Mouse (Mus musculus) cerebellum, postnatal 25 days (tissue): ENCODE data around the gene Zbtb4.
A peak's percentile ranks its signal among the peaks of the same experiment; 100 is the strongest.
"Not testable (repeated sequence)": the region's sequence is repeated elsewhere in the genome, so short reads cannot be mapped to it uniquely, and the experiment has no call there.

ENCODE experiments used
- DNase-seq, 2 experiments: peaks; one replicate each; pipeline ENCODE4 v3.0.0; 2021; ENCODE audit warnings: mixed read lengths in 2 of 2

The Zbtb4 gene

GRCm38 (mm10) chr11:69765221-69766125 lies at the start of gene Zbtb4:
TSS of gene Zbtb4 (plus strand) at chr11:69765912.
- peak; percentile 70 to 80 for DNase-seq

DNA sequence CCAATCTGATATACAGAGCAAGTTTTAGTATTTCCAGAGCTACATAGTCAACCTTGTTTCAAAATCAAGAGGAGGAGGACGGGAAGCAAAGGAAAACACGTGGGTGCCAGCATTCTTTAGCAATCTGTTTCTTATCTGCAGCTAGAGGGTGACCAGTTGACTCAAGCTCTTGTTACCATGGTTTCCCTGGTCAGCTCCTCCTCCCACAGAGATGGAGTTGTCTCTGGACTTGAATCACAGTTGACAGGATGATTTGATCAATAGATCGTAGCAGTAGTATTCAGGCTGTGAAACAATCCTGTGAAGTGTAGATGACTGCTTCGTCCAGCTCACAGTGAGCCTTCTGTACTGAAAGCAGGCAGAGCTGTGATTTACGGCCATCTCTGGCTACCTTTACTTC lies 49.8 kb upstream of the Zbtb4 start:
- no peak for DNase-seq

- DNase-seq, result no peak
Measured at GRCm38 (mm10) chr11:69716953-69717352, 48.8 kb upstream of the Zbtb4 start.

GRCm38 (mm10) chr11:69718661-69719060 lies 47.1 kb upstream of the Zbtb4 start:
- DNase-seq, result no peak

GRCm38 (mm10) chr11:69719423-69719822 lies 46.3 kb upstream of the Zbtb4 start:
- DNase-seq, result no peak

GRCm38 (mm10) chr11:69720852-69721251 lies 44.9 kb upstream of the Zbtb4 start:
- no peak for DNase-seq

DNA sequence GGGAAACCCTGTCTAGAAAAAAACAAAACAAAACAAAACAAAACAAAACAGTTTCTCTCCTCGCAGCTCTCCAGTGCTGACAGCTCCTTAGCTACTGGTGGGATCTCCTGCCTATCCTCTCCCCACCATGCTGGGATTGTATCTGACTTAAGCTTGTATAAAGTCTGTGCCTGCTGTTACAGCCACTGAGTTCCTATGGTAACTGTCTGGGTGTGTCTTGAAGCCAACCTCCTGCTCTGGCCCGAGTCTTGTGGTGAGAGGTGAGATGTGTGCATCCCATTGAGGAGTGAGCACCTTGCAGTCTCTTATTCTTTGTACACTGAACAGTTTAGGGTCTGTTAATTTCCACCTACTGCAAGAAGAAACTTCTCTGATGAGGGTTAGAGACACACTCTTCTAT lies 42.6 kb upstream of the Zbtb4 start:
- DNase-seq, result no peak

DNA sequence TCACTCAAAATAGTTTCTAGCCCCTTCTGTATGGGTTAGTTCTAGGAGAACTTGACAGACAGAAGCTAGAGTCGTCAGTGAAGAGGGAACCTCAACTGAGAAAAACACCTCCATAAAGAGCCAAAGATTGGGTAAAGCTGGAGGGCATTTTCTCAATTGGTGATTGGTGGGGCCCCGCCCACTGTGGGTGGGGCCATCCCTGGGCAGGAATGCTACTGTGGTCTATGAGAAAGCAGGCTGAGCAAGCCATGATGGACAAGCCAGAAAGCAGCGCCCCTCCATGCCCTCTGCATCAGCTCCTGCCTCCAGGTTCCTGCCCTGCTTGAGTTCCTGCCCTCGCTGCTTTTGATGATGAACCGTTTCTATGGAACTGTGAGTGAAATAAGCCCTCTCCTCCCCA lies 39.8 kb upstream of the Zbtb4 start:
- no peak for DNase-seq

GRCm38 (mm10) chr11:69729063-69729462 lies 36.6 kb upstream of the Zbtb4 start:
- DNase-seq, result peak; percentile 51 to 75

DNA sequence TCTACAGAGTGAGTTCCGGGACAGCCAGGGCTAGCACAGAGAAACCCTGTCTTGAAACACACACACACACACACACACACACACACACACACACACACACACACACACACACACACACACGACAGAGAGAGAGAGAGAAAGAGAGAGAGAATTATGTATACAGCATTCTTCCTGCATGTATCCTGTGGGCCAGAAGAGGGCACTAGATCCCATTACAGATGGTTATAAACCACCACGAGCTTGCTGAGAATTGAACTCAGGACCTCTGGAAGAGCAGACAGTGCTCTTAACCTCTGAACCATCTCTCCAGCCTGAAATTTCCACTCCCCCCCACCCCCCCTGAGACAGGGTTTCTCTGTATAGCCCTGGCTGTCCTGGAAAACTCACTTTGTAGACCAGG lies 34.3 kb upstream of the Zbtb4 start:
- DNase-seq, result not testable (repeated sequence)

DNA sequence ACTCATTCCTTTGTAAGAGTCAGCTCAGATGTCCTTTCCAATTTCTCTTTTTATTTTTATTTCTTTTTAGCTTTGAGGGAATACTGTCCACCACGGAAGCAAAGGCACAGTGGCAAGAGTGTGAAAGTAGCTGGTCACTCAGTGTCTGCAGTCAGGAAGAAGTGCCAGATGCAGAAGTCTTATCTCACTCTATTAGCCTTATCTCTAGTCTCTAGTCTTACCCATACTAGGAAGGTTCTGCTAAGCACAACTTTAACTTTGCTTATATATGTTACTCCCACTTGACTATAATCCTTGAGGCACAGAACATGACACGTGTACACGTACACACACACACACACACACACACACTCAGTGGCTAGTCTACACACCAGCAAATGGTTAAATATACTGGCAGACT lies 14.1 kb upstream of the Zbtb4 start:
- DNase-seq, result no peak

DNA sequence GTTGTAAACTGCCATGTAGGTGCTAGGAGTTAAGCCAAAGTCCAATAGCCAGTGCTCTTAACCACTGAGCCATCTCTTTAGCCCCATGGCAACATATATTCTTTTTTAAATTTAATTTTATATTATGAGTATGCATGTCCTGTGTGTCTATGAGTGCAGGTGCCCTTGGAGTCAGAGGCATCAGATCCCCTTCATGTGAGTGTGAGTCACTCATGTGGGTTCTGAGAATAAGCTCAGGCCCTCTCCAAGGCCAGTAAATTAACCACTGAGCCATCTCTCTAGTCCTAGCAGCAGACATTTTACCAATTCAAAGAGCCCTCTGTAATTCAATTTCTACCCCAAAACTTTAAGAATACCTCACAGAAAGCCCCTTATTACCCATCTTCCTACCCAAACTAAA lies 13.0 kb upstream of the Zbtb4 start:
- DNase-seq, result no peak

- DNase-seq, result no peak
Measured at GRCm38 (mm10) chr11:69754233-69754632, 11.5 kb upstream of the Zbtb4 start.

- peak in 1 of 2 experiments; percentile 63 for DNase-seq
Measured at GRCm38 (mm10) chr11:69754701-69755100, 11.0 kb upstream of the Zbtb4 start.

DNA sequence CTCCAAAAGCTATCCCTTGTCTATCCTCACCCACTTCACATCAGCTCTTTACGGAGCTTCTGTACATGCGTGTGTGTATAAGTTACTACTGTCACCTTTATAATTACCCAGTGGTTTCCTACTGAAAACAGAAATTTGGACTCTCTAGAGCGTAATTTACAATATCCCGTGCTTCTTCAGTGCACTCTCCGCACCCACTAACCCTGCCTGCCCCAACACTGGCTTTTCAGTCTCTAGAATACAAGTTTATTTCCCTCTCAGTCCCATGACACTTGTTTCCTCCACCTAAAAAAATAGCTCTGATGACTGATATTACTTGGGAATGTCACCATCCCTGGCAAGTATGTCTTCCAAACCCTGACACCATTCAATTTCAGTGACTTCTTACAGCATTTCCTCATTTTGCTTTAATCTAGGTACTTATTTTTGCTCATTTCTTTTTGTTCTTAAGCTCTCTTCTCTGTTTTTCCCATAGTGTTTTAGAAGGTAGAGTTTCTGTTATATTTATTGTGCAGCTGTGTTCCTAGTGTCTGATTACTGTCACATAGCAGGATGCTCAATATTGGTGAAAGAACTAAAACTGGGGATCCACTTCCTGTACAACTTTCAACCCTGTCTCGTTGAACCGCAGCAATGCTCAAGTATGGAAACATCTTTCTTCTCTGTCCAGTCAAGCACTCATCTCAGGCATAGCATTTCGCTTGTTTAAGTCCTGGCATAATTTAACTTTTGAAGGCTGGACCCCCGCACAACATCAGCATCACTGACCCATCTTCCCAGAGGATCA lies 8.2 kb upstream of the Zbtb4 start:
- no peak for DNase-seq

- peak; percentile 99 for DNase-seq
Measured at GRCm38 (mm10) chr11:69758090-69758456, 7.6 kb upstream of the Zbtb4 start.

DNA sequence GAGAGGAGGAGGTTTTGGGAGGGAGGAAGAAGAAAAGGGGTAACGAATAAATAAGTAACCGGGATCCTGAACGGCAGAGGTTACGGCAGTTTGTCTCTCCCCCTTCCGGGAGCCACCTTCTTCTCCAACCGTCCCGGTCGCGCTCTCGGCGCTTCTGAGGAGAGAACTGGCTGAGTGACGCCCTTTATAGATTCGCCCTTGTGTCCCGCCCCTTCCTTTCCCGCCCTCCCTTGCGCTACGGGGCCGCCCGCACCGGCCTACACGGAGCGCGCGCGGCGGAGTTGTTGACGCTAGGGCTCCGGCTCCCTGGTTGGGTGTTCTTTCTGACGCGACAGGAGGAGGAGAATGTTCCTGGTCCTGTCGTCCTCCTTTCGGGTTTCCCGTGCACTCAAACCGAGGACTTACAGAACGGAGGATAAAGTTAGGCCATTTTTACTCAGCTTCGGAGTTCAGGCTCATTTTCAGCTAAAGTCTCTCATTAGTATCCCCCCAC lies 7.2 kb upstream of the Zbtb4 start, which contains the start of gene Polr2a:
Polr2a (minus strand) TSS at position 160 of the 493 bp plus-strand sequence.
- peak; percentile 98 to 99 for DNase-seq

DNA sequence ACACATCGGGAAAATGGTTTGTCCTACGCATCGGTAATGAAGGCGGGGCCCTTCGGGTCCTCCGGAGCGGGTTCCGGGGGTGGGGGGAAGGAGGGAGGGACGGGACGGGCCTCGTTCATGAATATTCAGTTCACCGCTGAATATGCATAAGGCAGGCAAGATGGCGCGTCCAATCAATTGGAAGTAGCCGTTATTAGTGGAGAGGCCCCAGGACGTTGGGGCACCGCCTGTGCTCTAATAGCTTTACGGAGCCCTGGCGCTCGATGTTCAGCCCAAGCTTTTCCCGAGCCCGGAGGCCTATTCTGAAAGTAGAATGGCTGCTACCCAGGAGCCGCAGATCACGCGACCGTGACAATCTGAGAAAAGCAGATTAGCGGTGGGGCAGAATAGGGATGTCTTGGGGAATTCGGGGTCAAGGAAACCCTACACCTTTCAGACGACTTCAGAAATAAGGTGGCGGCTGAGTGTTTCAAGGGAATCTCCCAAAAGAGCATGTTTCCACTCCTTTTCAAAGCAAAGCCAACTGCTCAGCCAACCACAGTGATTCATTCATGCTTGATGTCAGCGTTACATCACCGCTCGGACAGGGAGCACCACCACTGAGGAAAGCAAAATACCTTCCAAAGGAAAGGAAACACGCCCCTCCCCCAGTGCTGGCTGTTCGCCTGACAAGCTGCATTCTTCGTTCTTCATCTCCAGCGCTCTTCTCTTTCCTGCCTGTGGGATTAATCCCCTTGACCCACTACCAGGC lies 6.6 kb upstream of the Zbtb4 start:
- DNase-seq, result peak; percentile 90 to 94

DNA sequence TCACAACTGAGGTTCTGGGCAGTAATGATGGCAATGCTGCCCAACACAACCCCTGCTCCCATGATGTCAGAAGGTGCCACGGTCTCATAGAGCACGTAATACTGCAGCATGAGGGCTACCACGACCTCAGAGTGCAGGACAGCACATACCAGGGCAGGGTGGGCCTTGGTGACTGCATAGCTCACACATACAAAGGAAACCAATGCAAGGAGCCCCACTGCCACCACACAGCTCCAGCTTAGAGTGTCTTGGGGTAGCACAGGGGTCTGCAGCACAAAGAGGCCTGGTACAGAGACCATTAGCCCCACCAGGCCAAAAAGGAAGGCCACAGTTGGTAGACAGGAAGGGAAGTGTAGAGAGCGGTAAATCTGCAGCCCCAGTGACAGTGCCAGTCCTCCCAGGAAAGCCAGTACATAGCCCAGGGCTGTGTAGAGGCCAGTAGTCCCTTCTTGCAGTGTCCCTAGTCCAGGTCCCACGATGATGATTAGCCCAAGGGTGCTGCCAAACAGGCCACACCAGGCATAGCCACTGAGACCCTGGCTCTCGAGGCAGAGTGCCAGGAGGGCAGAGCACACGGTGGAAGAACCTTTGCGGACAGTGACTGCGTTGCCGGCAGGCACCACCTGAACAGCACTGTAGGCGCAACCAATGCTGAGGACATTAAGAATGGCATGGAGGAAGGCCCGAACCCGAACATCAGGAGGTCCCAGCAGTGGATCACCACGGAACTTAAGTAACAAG lies 5.4 kb upstream of the Zbtb4 start:
- DNase-seq, result peak in 1 of 2 experiments; percentile 51

DNA sequence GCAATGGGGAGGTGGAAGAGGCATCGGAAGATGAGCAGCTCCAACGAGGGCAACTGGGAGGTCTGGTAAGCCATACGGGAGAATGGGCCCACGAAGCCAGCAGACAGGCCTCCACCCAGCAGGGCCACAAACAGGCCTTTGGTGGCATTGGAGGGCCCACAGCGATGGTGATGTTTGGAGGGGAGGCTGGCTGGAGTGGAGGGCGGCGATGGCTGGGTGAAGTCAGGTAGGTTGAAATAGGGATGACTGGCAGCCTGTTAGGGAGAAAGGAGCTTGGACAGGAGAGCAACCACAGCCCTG lies 4.9 kb upstream of the Zbtb4 start:
- peak in 1 of 2 experiments; percentile 34 for DNase-seq

DNA sequence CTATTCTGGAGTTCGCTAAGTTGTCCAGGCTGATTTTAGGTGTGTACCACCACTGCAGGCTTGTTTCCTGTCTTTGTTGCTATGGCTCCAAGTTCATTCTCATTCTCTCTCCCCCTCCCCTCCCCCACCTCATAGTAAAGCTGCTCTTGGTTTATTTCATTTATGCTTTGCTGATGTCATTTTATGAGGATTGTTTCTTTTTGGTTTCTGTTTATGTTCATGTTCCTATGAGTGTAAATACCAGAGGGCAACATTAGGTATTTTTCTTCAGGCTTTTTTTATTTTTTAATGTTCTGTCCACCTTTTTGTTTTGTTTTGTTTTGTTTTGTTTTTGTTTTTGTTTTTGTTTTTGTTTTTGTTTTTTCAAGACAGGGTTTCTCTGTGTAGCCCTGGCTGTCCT lies 3.8 kb upstream of the Zbtb4 start, which contains the start of gene Slc35g3:
Slc35g3 (minus strand) TSS at position 101 of the 400 bp plus-strand sequence.
- no peak for DNase-seq

DNA sequence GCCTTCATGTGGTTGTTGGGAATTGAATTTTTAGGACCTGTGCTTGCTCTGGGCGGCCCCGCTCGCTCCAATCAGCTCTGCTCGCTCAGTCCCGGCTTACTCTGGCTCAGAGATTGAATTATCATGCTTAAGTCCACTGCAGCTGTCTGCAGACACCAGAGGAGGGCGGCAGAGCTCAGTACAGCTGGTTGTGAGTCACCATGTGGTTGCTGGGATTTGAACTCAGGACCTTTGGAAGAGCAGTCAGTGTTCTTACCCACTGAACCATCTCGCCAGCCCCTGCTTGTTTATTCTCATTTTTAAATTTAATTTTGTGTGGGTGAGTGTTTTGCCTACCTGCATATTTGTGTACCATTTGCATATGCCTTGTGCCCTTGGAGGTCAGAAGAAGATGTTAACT lies 2.2 kb upstream of the Zbtb4 start:
- no peak for DNase-seq
